Mouse (Mus musculus): ENCODE results near the gene Cenps.

The Cenps gene

GRCm38 (mm10) chr4:149157415-149157973 lies 20.1 kb upstream of the Cenps start:
- no peak for DNase-seq (ENCODE audit: low spot score in 2 of 2)

DNA sequence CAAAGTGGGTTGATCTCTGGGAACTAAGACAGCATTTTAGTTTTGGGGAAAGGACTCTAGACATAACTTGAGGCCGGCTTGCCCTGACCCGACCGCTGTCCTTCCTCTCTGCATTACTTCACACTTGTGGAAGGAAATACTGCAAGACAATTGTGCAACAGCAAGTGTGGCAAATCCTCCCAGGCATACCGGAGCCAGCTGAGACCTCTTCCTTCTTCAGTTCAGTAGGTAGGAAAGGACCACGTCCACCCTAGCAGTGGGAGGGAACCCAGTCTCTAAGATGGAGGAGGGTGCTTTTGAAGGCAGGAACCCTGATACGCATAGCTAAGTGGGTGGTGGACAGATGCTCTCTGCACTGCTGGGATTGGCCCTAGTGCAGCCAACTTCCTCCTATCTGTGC lies 18.3 kb upstream of the Cenps start:
- DNase-seq (ENCODE audit: low spot score in 2 of 2), result no peak

GRCm38 (mm10) chr4:149154859-149155258 lies 17.4 kb upstream of the Cenps start:
- no peak for DNase-seq (ENCODE audit: low spot score in 2 of 2)

- no peak for DNase-seq (ENCODE audit: low spot score in 2 of 2)
These were observed 13.3 kb upstream of the Cenps start for GRCm38 (mm10) chr4:149150721-149151120.

GRCm38 (mm10) chr4:149150256-149150655 lies 12.8 kb upstream of the Cenps start:
- DNase-seq (ENCODE audit: low spot score in 2 of 2), result no peak

- peak in 1 of 2 experiments; percentile 37 for DNase-seq (ENCODE audit: low spot score in 2 of 2)
These were observed 12.2 kb upstream of the Cenps start for GRCm38 (mm10) chr4:149149611-149150010.

GRCm38 (mm10) chr4:149149196-149149595 lies 11.8 kb upstream of the Cenps start:
- no peak for DNase-seq (ENCODE audit: low spot score in 2 of 2)

DNA sequence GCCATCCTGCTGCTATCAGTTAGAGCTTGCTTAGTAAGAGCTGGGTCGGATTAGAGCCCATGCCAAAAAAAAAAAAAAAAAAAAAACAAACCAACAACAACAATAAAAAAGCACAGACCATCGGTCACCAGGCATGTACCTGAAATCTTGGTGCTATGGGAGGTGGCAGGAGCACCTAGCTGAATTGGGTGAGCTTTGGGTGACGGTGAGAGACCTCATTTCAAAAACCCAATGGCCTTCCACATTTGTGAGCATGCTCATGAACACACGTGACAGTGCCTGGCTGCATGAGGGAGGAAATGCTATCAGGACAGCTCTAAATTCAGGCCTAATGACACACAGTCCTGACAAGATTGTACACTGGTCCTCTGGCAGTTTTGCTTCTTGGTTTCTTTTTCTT lies 10.7 kb upstream of the Cenps start:
- DNase-seq (ENCODE audit: low spot score in 2 of 2), result no peak

DNA sequence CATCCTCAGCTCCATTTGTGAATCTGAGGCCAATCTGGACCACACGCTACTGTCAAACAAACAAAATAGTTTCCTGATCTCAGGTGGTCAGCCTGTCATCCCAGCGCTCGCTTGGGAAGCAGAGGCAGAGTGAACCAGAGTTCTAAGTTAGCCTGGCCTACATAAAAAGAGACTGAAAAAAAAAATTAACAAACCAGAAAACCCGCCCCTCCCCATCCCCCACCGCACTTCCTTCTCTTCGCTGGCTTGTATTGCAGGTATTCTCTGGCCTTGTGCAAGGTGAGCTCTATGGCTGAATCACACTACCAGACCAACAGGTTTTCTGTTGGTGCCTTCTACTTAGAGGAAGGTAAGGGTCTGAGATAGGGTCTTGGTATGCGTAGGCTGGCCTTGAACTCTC lies 10.1 kb upstream of the Cenps start:
- no peak for DNase-seq (ENCODE audit: low spot score in 2 of 2)

DNA sequence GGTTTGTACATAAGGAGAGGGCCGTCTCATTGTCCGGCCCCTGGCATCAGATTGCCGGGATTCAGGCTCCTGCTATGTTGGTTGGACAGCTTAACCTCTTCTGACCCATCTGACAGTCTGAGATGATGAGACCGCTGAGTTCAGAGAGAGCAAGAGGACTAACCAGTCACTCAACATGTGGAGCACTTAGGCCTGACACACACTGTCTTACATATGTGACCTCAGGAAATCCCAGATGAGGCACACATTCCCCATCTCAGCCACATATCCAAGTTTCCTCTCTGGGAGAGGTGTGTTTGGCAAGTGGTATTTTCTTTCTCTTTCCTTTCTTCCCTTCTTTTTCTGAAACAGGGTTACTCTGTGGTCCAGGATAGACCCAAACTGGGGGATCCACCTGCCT lies 7.7 kb upstream of the Cenps start:
- no peak for DNase-seq (ENCODE audit: low spot score in 2 of 2)

DNA sequence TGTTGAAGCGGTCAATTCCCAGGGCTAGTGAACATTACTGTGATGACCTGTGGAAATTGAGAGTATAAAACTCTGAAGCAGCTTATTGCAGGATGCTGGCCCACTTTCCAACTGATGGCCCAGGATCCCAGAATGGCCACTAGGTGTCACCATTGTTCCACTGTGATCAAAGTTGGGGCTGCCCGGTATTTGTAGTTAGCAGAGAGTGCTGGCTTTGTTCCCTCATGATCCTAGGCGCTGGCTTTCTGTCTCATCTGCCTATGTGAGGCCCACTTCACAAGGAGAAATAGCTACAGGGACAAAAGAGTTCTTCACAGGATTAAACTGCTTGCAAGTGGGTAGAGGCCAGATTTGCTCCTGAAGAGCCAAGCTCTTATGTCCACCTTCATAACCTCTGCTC lies 7.0 kb upstream of the Cenps start:
- DNase-seq (ENCODE audit: low spot score in 2 of 2), result peak; percentile 64 to 82

DNA sequence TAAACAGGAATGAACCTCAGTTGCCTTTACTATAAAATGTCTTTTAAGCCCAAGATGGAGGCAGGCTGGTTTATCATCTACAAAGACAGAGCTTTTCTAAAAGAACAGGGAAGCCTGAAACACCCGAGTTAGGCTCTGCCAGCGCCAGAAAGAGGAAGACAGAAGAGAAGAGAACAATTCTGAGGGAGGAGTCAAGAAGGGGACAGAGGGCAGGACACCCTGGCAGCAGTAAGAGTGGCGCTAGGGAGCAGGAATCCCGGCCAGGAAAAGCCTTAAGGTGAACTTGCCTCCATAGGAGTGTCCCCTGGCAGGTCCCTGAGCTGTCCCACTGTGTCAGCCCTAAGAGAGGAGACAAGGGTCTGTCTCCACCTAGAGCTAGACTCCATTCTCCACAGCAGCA lies 6.2 kb upstream of the Cenps start:
- no peak for DNase-seq (ENCODE audit: low spot score in 2 of 2)

DNA sequence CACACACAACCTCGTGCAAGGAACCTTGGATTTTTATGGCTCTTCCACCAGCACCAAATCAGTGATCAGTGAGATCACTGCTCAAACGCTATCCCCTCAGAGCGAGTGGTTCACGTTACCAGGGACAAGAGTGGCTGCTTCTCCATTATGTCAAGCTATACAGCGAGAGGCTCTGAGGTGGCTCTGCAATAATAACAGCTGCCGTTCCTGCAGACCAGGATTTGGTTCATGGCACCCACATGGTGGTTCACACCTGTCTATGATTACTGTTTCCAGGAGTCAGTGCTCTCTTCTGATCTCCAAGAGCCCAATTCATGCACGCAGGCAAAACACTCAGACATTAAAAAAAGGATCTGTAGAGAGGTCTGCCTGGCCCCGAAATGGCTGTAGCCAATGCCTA lies 1.1 kb upstream of the Cenps start:
- no peak for DNase-seq (ENCODE audit: low spot score in 2 of 2)

GRCm38 (mm10) chr4:149136116-149136850 lies 1.1 kb downstream of the Cenps start:
- no peak for DNase-seq (ENCODE audit: low spot score in 2 of 2)

DNA sequence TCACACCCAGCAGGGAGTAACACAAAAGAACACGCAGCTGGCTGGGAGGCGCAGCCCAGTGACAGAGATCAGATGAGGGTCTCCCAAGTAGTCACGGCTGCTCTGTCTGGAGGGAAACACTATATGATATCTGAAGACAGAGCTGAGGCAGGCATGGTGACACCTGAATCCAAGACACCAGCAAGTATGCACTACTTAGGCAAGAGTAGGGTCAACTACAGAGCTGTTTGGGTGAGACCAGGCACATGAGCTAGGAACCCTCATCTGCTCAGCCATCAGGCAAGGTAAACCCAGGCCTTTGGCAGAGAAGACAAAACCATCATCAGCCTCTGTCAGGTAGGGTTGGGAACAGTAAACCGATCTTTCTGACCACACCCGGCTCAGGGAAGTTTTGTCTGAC lies 4.0 kb downstream of the Cenps start:
- no peak for DNase-seq (ENCODE audit: low spot score in 2 of 2)

GRCm38 (mm10) chr4:149131789-149132565 lies 5.5 kb downstream of the Cenps start:
- no peak for DNase-seq (ENCODE audit: low spot score in 2 of 2)

DNA sequence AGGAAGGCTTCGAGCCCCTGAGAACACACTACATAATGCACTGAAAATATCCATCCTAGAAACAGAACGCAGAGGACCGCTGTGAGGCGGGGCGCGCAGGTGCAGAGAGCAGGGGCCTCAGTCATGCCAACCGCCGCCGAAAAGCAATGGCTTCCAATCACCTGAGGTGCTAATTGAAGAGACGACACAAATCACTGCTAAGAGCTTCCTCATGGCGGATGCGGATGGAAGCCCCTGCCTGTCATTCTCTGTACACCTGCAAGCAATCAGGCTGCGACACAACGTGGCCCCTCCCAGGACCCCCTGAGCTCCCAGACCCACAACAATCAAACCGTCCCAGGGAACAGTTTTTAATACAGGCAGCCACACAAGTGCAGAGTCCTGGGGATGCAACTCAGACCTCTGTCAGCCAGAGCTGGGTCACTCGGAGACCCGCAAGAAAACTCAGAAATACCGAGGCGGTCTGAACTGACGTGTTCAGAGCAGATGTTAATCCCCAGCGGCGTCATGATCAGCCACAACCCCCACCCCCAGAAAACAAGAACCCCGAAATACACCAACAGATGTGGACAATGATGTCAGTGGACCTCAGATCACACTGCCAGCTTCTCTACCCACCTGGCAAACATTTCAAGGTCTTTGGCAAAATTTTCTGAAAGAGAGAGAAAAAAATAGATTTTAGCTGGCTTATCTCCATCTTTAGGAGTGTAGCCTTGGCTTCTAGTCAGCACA lies 6.2 kb downstream of the Cenps start:
- no peak for DNase-seq (ENCODE audit: low spot score in 2 of 2)

DNA sequence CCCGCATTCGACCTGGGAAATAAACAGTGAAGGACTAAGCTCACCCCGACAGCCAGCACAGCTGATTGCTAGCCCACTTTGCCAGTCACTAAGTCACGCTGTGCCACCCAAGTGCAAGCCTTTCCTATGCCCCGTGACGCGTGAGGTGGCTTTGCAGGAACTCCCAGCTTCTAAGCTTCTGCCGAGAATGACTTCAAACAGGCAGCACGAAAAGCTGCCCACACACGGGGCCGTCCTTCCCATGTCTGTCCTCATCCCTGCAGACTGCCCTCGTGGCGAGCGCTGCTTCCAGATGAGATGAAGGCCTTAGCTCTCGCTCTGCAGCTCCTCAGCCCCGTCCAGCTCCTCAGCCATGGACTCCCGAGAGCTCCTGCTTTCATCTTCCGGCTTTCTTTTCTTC lies 9.0 kb downstream of the Cenps start:
- DNase-seq (ENCODE audit: low spot score in 2 of 2), result no peak

DNA sequence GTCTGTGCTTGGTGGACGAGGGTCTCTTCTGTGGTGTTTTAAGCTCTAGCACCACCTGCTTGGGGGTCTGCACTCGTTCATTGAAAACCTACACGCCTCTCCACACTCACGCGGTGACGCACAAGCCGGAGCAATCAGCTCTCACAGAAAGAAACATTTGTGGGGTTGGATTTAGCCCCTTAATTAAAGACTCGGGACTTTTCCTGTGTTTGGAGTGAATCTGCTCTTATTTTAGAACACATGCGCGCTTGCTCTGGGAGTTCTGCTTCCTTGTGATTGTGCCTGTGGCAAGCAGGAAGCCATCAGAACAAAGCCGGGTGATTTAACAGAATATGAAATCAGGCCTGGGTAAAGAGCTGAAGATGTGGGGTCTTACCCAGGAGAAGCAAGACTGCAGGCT lies 10.8 kb downstream of the Cenps start, which contains the start of gene Cort:
TSS of gene Cort (minus strand) at position 101 of the 400 bp plus-strand sequence.
- DNase-seq (ENCODE audit: low spot score in 2 of 2), result no peak

GRCm38 (mm10) chr4:149126115-149126509 lies 11.3 kb downstream of the Cenps start:
- no peak for DNase-seq (ENCODE audit: low spot score in 2 of 2)

- DNase-seq (ENCODE audit: low spot score in 2 of 2), result no peak
These were observed 11.9 kb downstream of the Cenps start for GRCm38 (mm10) chr4:149125341-149126114.
